ENCODE assay signal across 10 mouse cellular contexts in the genomic region with DNA sequence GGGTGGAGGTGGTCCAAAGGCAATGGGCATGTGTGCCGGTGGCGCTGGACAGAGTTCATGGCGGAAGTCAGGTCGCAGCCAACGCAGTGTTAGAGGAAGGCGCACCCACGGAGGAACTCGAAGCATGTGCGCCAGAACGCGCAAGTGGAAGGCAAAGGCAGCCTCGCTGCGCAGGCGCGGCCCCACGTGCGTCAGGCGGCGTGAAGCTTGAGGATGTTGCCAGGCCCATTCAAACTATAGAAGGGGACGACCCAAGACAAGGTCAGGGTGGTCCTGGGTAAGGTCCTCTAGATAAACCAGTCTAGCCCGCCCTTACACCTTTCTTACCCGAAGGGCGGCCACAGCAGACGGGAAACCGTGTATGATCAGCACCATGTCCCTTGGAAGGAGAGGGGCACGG. TPM values are rescaled to one million over a fixed set of nuclear protein-coding genes. Genes with fewer than 3 reads are reported as not detected.
"Had no signal": no experiment of that assay in that cellular context is flagged by ENCODE, and none has a peak within 500 bp of the region (broad histone marks: within the 10 kb centered on the region; RNA-seq: fewer than 3 reads in every experiment).

No protein-coding gene starts in this region.

- H3K4me3 ChIP-seq: limb, embryonic 15.5 days; liver, embryonic 12.5 days; lung, embryonic 15.5 days; midbrain, embryonic 10.5 days; midbrain, embryonic 15.5 days; stomach, embryonic 15.5 days had no signal

- H3K4me2 ChIP-seq: limb, embryonic 15.5 days; liver, embryonic 12.5 days; lung, embryonic 15.5 days; midbrain, embryonic 15.5 days; stomach, embryonic 15.5 days had no signal

- H3K27ac ChIP-seq: limb, embryonic 15.5 days; liver, embryonic 12.5 days; lung, embryonic 15.5 days; midbrain, embryonic 10.5 days; midbrain, embryonic 15.5 days; stomach, embryonic 15.5 days had no signal

- DNase-seq: kidney, adult 2 months; right cerebral cortex, postnatal 14 days; thymus, adult 2 months; thymus, postnatal 25 days had no signal

- ATAC-seq: liver, embryonic 12.5 days; midbrain, embryonic 15.5 days had no signal

- H3K9me3 ChIP-seq: limb, embryonic 15.5 days; liver, embryonic 12.5 days; lung, embryonic 15.5 days; midbrain, embryonic 10.5 days; midbrain, embryonic 15.5 days; stomach, embryonic 15.5 days had no signal

- H3K9ac ChIP-seq: limb, embryonic 15.5 days; liver, embryonic 12.5 days; lung, embryonic 15.5 days; midbrain, embryonic 15.5 days; stomach, embryonic 15.5 days had no signal

- H3K27me3 ChIP-seq: limb, embryonic 15.5 days; liver, embryonic 12.5 days; lung, embryonic 15.5 days; midbrain, embryonic 15.5 days; stomach, embryonic 15.5 days had no signal

RNA-seq across cellular contexts. Expression of a gene that starts 16.2 kb away (rescaled TPM):
- polyA plus RNA-seq: midbrain, embryonic 10.5 days had no signal
